Mouse (Mus musculus) thymus, postnatal 25 days (tissue): ENCODE data around the gene Gtf3c5.

Source experiments
- DNase-seq: peaks from one replicate; pipeline ENCODE4 v3.0.0; 2022

Gtf3c5 gene

GRCm38 (mm10) chr2:28566545-28566944 lies 17.0 kb downstream of the Gtf3c5 start:
- DNase-seq: no peak

DNA sequence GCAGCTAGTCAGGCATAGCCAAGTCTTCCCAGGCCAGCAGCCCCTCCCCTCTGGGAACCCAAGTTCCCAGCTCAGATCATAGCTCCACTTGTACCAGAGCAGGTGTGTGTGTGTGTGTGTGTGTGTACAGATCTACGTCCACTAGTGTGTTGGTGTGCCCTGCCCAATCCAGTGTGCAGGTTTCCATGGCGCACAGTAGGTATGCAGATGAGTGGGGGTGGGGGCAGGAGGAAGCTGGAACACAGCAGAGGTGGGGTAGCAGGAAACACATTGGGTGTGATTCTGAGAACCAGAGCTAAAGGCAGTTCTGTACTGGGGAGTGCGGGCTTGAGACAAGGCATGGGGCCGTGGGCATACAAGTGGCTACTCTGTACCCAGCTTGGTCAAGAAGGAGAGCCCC lies 19.2 kb downstream of the Gtf3c5 start:
- no peak for DNase-seq

DNA sequence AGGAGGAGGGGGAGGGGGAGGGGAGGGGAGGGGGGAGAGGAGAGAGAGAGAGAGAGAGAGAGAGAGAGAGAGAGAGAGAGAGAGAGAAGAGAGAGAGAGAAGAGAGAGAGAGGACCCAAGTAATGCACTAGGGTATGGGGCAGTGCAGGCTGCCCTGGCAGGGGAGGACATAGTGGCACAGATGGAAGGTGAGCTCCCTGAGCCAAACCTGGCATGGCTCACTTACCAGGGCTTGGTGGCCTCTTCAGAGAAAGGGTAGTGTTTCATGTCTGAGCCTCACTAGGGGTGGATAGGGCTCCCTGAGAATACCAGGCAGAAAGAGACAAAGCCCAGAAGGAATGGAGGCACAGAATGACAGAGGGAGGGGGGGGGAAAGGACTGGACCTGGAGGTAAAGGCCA lies 19.7 kb downstream of the Gtf3c5 start:
- no peak for DNase-seq

DNA sequence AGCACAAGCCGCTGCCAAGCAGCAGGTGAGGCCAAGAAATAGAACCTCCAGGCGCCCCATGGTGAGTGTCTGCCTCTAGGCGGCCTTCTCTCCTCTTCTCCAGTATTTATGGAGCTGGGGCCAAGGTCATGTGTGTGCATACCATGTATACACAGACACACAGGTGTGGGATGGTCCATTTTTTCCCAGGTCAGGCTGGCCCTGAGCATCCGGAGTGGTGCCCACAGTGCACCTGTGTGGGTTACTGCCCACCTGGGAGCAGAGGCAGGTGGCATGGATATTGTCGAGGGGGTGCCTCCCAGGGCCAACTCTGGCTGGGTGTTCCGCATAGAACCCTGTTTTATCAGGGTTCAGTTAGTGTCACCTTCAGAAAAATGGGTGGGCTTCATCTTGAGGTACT lies 20.2 kb downstream of the Gtf3c5 start, which contains the start of gene Cel:
Cel (minus strand) TSS at position 101 of the 400 bp plus-strand sequence.
- DNase-seq: no peak

DNA sequence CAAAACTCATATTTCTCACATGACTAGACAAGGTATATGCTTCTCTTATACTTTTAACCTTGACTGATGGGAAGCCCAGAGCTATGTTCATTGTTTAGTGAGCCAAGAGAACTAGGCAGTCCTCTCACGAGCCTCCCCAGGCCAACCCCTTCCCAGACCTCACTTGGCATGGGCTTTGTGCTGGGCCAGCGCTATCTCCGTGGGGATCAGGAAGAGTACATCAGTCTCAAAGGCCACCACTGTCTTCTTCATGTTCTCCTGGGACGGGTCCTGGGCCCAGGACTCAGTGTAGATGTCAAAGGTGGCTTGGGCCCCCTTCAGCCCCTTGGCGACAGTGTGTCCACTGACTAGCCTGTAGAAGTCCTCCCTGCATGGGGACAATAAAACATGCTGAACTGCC lies 26.1 kb downstream of the Gtf3c5 start:
- DNase-seq: no peak

DNA sequence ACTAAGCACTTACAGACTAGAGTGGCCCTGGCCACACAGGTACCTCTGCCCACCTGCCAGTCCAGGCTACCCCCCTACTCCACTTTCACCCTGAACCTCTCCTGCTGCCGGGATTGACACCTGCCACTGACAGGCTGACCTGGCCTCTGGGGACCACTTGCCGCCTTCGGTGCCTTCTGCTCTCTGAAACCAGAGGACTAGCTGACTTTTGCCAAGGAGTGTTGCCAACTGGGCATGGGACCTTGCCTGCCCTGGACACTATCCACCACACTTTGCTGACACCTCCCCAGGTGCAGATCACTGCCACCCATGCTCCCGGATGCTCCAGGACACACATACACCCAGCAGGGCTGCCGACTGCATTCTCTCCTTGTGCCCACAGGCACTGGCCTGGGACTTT lies 31.2 kb downstream of the Gtf3c5 start:
- DNase-seq: no peak

GRCm38 (mm10) chr2:28549157-28549556 lies 34.4 kb downstream of the Gtf3c5 start:
- no peak for DNase-seq

GRCm38 (mm10) chr2:28547237-28548172 lies 36.0 kb downstream of the Gtf3c5 start:
- DNase-seq: peak; percentile 86

DNA sequence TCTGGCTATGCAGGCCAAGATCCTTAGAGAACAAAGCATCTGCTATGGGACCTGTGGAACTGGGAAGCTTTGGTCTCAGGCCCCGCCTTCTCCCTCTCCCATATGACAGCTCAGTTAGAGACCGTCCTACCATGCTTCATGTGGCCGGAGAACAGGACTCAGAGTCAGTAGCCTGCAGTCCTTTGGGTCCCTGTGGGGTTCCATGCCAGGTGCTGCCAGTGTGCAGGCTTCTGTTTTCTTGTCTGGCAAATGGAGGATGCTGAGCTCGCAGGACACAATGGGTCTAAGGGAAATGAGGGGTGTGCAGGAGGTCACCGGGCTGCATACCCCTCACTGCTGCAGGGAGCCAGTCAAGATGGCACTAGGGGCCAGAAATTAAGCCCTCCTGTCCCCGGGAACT lies 37.0 kb downstream of the Gtf3c5 start:
- no peak for DNase-seq

DNA sequence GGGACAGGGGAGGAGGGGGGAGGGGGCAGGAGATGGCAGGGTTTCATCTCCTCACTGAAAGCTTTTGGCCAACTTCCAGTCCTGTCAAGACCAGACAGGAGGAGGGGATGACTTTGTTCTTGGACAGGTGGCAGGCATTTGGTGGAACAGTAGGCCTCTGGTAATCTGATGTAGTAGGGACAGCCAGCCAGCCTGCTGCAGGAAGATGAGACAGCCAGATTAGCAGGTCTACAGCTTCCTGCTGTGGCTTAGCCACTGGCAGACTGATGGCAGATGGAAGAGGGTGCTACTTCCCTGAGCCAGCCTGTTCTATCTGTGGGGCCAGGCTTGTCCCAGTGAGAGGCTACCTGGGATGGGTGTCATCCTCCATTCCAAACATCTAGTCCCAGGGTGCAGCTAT lies 37.6 kb downstream of the Gtf3c5 start:
- no peak for DNase-seq

DNA sequence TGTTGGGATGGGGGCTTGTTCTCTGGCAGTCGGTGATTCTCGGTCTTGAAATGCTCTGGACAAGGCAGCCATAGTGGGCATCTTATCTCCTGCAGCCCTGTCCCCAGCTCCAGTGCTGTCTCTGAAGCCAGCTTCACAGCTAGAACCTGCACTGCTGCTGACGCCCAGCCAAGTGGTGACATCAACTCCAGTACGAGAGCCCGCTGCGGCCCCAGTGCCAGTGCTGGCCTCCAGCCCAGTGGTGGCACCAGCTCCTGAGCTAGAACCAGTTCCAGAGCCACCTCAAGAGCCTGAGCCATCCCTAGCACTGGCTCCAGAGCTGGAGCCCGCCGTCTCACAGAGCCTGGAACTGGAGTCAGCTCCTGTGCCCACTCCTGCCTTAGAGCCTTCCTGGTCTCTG lies 39.7 kb downstream of the Gtf3c5 start:
- no peak for DNase-seq

GRCm38 (mm10) chr2:28540587-28541227 lies 42.8 kb downstream of the Gtf3c5 start:
- DNase-seq: no peak

DNA sequence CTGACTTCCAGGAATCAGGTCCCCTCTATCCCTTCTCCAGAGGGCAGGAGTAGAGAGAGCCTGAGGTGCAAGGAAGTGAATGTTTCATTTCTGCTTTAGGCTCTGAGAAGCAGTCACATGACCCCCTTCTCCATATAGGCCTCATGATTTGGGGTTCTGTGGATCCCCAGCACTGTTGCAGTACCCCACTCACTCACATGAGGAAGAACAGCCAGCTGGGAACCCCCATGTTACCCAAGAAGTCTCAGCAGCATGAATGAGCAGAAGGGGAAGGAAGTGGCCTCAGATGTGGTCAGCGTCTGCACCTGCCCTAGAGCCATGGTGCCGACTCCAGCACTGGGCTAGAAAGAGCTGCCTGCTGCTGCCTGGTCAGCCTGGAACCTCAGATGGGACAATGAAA lies 43.6 kb downstream of the Gtf3c5 start:
- DNase-seq: peak; percentile 53

DNA sequence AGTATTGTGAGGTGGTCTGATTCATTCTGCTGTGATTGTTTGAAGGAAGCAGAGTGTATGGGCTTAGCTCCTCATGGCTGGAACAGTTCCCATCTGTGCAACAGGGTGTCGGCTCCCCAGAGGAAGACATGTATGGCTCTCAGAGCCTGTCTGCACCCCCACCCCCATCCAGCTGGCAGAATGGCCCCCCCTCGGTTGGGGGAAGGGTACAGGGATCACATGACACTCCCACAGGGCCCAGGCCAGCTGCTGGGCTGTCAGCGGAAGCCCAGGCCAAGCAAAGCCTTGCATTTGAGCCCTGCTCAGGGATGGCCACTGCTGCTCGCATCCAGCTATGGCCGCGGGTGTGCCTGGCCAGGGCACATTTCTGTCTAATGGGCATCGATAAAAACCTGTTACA lies 44.3 kb downstream of the Gtf3c5 start:
- peak; percentile 22 for DNase-seq

DNA sequence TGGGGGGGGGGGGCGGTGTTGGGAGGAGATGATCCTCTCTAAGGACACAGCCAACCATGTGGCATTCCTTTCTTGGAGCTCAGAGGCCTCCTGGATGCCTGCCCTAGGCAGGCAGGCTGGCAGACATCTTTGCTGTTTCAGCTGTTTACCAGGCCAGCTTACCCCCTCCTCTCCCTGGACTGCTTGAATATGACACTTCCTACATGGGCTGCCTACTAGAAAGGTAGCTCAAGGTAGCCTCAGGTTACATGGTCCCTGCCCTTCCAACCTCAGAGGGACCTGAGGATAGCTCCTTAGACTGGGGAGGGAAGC lies 44.8 kb downstream of the Gtf3c5 start:
- DNase-seq: no peak

DNA sequence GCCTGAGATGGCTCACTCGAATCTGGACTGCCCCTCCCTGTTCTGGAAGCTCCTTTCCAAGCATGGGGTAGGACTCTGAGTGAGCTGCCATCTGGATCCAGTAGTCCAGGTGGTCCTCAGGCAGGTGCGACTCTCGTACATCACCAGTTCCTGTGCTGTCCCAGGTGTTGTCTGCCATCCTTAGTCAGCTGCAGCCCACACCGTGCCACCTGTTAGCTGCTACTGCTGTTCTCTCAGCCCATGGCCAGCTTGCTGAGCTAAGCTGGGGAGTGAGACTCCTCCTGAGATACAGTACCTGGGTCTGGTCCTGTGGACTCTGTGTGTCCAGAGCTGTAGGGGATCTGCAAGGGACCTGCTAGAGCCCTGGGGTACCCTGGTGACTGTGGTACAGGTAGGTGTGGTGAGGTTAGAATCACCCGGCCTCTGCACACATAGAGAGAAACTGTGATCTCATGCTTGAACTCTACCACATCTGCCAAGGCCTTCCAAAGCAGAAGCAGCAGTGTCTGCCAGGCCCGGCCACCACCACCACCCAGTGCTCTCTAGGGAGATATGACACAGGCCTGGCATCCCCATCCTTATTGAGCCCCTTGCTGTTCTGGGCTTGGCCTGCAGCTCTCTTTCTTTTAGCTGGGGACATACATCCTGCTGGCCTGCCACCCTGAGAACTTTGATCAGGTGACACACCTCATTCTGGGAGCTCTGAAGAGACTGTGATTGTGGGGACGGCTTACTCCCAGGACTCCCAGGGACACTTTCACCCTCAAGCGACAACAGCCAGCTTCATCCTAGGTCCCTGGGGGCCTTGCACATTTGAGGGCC lies 45.3 kb downstream of the Gtf3c5 start:
- DNase-seq: peak; percentile 21

DNA sequence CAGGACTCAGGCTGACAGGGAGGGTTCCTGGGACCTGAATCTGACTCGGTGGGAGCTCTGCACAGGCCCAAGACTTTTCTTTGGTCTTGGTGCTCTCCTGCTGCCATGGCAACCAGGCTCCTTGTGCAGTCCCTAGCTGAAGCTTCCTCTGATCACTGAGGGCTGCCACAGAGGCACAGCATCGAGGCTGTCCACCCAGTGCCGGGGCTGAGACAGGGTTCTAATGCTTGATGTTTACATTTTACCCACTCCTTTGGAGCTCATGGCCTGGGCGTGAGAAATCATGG lies 46.0 kb downstream of the Gtf3c5 start:
- DNase-seq: no peak

GRCm38 (mm10) chr2:28536766-28537633 lies 46.6 kb downstream of the Gtf3c5 start:
- DNase-seq: no peak

GRCm38 (mm10) chr2:28536166-28536565 lies 47.4 kb downstream of the Gtf3c5 start:
- DNase-seq: no peak

- no peak for DNase-seq
Observed at GRCm38 (mm10) chr2:28535650-28536049, 47.9 kb downstream of the Gtf3c5 start.

GRCm38 (mm10) chr2:28535263-28535540 lies 48.3 kb downstream of the Gtf3c5 start:
- no peak for DNase-seq

DNA sequence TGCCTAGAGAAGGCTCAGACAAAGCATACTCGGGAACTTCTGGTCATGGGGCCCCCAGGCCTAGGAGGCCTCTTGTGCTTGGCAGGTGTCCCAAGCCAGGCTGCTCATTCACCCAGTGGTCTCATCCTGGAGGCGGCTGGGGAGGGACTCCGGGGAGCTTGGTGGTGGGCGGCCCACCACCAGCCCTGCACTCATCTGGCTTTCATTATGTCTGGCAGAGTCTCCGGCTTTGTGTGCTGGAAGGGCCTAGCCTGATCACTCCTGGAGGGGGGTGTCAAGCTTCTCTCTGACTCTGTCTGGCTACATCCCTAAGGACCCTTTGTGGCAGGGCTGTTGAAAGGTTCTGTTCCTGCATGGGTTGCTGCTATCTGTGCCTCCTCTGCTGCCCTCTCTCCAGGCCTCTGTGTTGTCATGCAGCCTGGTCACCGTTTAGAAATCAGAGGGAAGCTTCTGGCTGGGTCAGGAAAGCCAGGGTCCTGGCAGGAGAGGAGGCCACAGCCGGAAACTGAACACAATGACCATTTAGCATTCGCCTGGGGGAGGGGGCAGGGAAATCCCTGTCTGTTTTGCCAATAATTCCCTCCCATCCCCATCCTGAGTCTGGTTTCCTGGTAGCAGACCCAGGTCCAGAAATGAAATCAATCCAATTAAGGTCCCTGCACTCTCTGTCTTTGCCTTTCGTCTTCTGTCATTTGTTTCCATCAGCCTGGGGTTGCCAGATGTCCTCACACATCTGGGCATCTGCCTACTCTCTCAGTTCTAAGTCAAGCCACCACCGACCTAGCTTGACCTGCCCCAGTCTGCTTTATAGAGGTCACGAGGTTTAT lies 48.9 kb downstream of the Gtf3c5 start:
- no peak for DNase-seq
